Mouse (Mus musculus) liver, embryonic 16.5 days (tissue): ENCODE data around the gene Nmnat1. TPM values are rescaled to one million over a fixed set of nuclear protein-coding genes. Genes with fewer than 3 reads are reported as not detected.

Experiments used
- ATAC-seq: fragments of 200-750 bp; cut with Nextera tagmentation; 2 replicates; pipeline ENCODE4 v1.8.0; 2017; ENCODE audit warnings: low read depth, mild to moderate bottlenecking, moderate number of reproducible peaks, moderate library complexity
- H3K27ac ChIP-seq: fragments of 300-500 bp; sonication (generic); 2 replicates; pipeline ENCODE4 v1.5.1; 2014; ENCODE audit warnings: mild to moderate bottlenecking, low read length
- H3K27me3 ChIP-seq: fragments of 300-500 bp; sonication (generic); 2 replicates; pipeline ENCODE4 v1.6.1; 2014; ENCODE audit warnings: low read depth, low read length, mixed read lengths; ENCODE audit not compliant: control insufficient read depth, insufficient read depth
- H3K36me3 ChIP-seq: fragments of 300-500 bp; sonication (generic); 2 replicates; pipeline ENCODE4 v1.6.1; 2014; ENCODE audit warnings: mild to moderate bottlenecking; ENCODE audit not compliant: control insufficient read depth, insufficient read depth
- H3K4me1 ChIP-seq: fragments of 300-500 bp; sonication (generic); 2 replicates; pipeline ENCODE4 v1.6.1; 2014; ENCODE audit warnings: low read depth, low read length, mixed read lengths; ENCODE audit not compliant: control insufficient read depth
- H3K4me2 ChIP-seq: fragments of 300-500 bp; sonication (generic); 2 replicates; pipeline ENCODE4 v1.6.1; 2014; ENCODE audit warnings: low read depth, low read length, mixed read lengths
- H3K4me3 ChIP-seq: fragments of 300-500 bp; sonication (generic); 2 replicates; pipeline ENCODE4 v1.5.1; 2014; ENCODE audit warnings: low read depth, mild to moderate bottlenecking, low read length
- H3K9ac ChIP-seq: fragments of 300-500 bp; sonication (generic); 2 replicates; pipeline ENCODE4 v1.6.1; 2014; ENCODE audit warnings: low read depth, low read length
- H3K9me3 ChIP-seq: fragments of 300-500 bp; sonication (generic); replicated peaks from 2 replicates; pipeline ENCODE4 v1.6.1; 2016; ENCODE audit warnings: low read length; ENCODE audit not compliant: control insufficient read depth
- WGBS: fragments of 180-500 bp; shearing (Covaris S2); extraction: QIAGEN DNeasy Blood & Tissue Kit; methylation state at CpG from one replicate; pipeline ENCODE4 v1.1.7; 2014; ENCODE audit not compliant: insufficient replicate concordance; 5-methylcytosine and 5-hydroxymethylcytosine counted together
- polyA plus RNA-seq: library from polyadenylated mRNA; unstranded; fragments of >200 nt; fragmentation: Nextera tagmentation; extraction: Ambion mirVana; gene quantifications from 2 replicates; pipeline ENCODE4 v1.2.1, GENCODE M21; 2015

Gene Nmnat1
- polyA plus RNA-seq, 1 experiment from 2014 or later = 5.2 TPM

DNA sequence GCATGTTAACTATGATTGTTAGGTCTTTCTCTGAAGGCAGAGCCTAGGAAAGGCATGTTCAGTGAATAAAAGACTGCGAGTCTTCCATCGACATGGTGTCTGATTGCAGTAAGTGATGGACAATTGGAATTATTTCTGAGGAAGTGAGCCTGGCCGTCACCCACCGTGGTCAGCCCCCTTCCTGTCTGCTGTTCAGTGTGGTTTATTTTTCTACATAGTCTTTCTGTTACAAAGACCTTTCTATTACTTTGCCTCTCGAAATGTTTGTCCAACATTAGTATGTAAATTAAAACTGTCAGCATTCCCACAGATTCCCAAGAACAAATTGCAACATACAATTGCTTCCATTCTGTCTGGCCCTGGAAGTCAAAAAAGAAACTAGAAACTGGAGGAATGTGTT is 14.8 kb upstream of the Nmnat1 start:
- Histone ChIP-seq H3K27me3 (no peaks in the 10 kb centered on the region), H3K9ac (no peak overlapping the region), H3K4me3 (no peak overlapping the region), H3K36me3 (peaks cover 6% of the 10 kb centered on the region; the same call in 1 of the 2 replicates), H3K4me2 (no peak overlapping the region), H3K9me3 (no peaks in the 10 kb centered on the region), H3K27ac (no peak overlapping the region), H3K4me1 (no peaks in the 10 kb centered on the region)
- 43% methylated on average over 5 of the region's 5 CpGs for WGBS
- ATAC-seq = no peak

DNA sequence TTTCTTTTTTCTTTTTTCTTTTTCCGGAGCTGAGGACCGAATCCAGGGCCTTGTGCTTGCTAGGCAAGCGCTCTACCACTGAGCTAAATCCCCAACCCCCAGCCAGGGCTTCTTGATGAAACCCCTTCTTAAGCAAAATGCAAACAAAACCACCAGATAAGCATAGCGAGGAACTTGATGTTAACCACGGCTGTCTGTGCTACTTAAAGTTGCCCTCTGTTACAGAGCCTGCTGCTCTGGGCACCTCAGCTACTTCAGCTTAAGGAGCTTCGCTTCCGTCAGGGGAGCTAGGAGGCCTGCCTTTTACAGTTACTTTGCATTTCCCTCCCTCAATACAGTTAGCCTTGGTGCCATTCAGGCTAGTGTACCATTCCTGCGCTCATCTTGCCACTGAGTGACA is 13.9 kb upstream of the Nmnat1 start:
- no peaks in the 10 kb centered on the region for H3K27me3 ChIP-seq
- no peak overlapping the region for H3K27ac ChIP-seq
- H3K4me2 ChIP-seq = no peak overlapping the region
- 63% methylated on average over 8 of the region's 8 CpGs for WGBS
- H3K9ac ChIP-seq = no peak overlapping the region
- ATAC-seq = no peak
- no peaks in the 10 kb centered on the region for H3K9me3 ChIP-seq
- no peak overlapping the region for H3K4me3 ChIP-seq
- H3K36me3 ChIP-seq = peaks cover 11% of the 10 kb centered on the region; the same call in 1 of the 2 replicates
- H3K4me1 ChIP-seq = no peaks in the 10 kb centered on the region

DNA sequence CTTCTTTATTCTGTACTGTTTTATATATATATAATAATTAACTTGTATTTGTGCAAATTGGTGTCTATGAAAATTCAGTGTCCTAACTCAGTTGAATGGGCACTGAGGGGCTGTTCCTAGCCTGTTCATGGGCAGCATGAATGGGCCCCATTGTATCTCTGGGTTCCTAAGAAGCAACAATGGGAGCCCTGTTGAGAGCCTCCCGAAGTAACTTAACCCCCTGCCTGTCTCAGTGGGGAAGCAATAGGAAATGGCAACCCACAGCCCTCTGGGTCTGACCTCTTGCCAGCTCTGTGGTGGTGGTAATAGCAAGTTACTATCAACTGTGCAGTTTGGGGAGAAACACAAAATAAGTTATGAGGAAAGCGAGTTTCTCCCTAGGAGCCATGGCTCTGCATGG is 11.6 kb upstream of the Nmnat1 start:
- no peak for ATAC-seq
- no peak overlapping the region for H3K9ac ChIP-seq
- WGBS = 68% methylated on average over 2 of the region's 2 CpGs
- H3K4me2 ChIP-seq = no peak overlapping the region
- H3K27me3 ChIP-seq = no peaks in the 10 kb centered on the region
- no peaks in the 10 kb centered on the region for H3K9me3 ChIP-seq
- no peaks in the 10 kb centered on the region for H3K4me1 ChIP-seq
- H3K27ac ChIP-seq = no peak overlapping the region
- peaks cover 15% of the 10 kb centered on the region for H3K36me3 ChIP-seq
- no peak overlapping the region for H3K4me3 ChIP-seq

DNA sequence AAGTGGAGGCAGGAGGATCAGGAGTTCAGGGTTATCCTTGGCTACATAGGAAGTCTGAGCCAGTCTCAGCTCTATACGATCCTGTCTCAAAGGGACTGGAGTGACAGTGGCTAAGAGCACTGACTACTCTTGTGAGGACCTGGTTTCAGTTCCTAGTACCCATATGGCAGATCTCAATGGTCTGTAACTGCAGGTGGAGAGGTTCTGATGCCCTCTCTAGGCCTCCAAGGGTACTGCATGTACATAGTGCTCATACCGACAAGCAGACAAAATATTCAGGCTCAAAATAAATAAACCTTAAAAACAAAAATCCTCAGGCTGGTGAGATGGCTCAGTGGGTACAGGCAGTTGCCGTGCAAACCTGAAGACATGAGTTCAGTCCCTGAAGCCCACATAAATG is 6.1 kb upstream of the Nmnat1 start:
- peaks cover 5% of the 10 kb centered on the region for H3K4me1 ChIP-seq
- no peaks in the 10 kb centered on the region for H3K27me3 ChIP-seq
- H3K9ac ChIP-seq = no peak overlapping the region
- H3K4me3 ChIP-seq = no peak overlapping the region
- no peak overlapping the region for H3K4me2 ChIP-seq
- no peak for ATAC-seq
- H3K36me3 ChIP-seq = peaks cover 24% of the 10 kb centered on the region
- H3K9me3 ChIP-seq = no peaks in the 10 kb centered on the region
- no peak overlapping the region for H3K27ac ChIP-seq
- WGBS = 84% methylated on average over 3 of the region's 3 CpGs

DNA sequence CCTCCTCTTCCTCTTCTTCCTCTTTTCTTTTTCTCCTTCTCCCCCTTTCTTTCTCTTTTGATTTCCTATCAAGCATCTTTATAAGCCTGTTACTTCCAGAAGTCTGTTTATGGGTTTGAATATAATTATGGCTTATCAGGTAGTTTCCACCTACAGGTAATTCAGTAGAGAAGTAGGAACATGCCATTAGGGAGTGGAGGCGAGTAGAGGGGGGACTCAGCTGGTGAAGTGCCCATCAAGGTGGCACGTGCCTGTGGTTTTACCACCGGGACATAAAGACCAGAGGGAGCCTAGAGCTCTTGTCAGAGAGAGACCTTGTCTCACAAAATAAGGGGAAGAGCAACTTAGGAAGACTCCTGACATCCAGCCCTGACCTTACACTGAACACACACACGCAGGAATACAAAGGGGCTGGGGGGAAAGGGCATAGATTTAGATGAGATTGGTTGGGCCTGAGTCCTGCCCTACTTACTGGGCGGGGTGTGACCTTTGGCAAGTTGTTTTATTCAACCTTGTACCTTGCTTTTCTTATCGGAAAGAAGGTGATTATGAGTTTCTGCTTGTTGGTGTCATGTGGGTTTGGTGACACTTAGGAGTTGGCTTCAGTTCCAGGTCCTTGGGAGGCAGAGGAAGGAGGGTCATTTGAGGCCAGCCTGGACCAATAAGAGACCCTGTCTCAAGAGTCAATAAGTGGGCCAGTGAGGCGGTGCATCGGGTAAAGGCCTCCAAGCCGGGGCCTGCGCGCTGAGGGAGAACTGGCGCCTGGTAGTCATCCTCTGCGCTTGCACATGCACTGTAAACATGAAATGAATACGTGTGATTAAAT is 4.6 kb upstream of the Nmnat1 start:
- no peak overlapping the region for H3K9ac ChIP-seq
- no peak overlapping the region for H3K4me2 ChIP-seq
- no peaks in the 10 kb centered on the region for H3K27me3 ChIP-seq
- peaks cover 21% of the 10 kb centered on the region for H3K36me3 ChIP-seq
- peaks cover 6% of the 10 kb centered on the region for H3K4me1 ChIP-seq
- no peak overlapping the region for H3K27ac ChIP-seq
- 83% methylated on average over 14 of the region's 14 CpGs for WGBS
- H3K9me3 ChIP-seq = no peaks in the 10 kb centered on the region
- no peak for ATAC-seq
- H3K4me3 ChIP-seq = no peak overlapping the region

DNA sequence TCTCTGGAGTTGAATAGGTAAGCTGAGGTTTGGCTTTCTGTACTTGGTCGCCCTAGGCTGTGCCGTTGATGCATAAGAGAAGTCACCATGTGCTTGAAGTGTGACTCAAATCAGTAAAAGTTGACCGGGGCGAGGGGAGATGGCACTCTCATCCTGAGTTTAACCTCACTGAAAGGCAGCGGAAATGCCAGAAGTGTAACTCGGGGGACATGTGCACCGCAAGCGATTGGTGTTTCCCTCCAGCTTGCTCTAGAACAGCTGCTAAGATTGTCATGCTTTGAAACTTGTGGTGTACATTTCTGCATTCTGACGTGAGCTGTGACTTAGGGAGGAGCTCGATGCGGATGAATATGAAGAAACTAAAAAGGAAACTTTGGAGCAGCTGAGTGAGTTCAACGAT is 2.7 kb upstream of the Nmnat1 start:
- WGBS = 85% methylated on average over 12 of the region's 12 CpGs
- H3K4me2 ChIP-seq = no peak overlapping the region

DNA sequence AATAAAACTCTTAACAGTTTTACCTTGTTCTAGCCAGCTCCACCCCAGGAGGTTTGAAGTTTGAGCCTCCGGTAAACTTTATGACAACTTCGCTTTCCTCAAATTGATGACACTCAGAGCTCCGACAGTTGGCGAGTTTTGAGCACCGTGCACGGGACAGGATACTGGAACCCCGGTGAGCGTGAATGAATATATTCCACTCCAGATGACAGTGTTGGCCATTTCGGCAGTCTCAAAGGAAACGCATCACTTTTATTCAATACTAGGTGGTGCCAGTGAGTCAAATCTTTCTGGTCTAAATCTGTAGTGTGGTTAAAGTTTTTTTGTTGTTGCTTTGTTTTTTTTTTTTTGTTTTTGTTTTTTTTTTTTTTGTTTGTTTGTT is 814 bp upstream of the Nmnat1 start:
- Histone ChIP-seq H3K9me3 (no peaks in the 10 kb centered on the region), H3K4me2 (peak overlapping the region; percentile 82), H3K4me1 (peaks cover 9% of the 10 kb centered on the region), H3K9ac (peak overlapping the region; percentile 69), H3K4me3 (peak overlapping the region; percentile 70), H3K27ac (peak overlapping the region; percentile 53), H3K27me3 (no peaks in the 10 kb centered on the region), H3K36me3 (peaks cover 6% of the 10 kb centered on the region; the same call in 1 of the 2 replicates)
- 0% methylated on average over 10 of the region's 10 CpGs for WGBS
- no peak for ATAC-seq

More for the DNA sequence above, 2.7 kb upstream of the Nmnat1 start:
- Histone ChIP-seq H3K36me3 (peaks cover 14% of the 10 kb centered on the region), H3K4me3 (no peak overlapping the region), H3K27ac (no peak overlapping the region), H3K4me1 (peaks cover 9% of the 10 kb centered on the region), H3K27me3 (no peaks in the 10 kb centered on the region), H3K9ac (no peak overlapping the region), H3K9me3 (no peaks in the 10 kb centered on the region)
- ATAC-seq = no peak

DNA sequence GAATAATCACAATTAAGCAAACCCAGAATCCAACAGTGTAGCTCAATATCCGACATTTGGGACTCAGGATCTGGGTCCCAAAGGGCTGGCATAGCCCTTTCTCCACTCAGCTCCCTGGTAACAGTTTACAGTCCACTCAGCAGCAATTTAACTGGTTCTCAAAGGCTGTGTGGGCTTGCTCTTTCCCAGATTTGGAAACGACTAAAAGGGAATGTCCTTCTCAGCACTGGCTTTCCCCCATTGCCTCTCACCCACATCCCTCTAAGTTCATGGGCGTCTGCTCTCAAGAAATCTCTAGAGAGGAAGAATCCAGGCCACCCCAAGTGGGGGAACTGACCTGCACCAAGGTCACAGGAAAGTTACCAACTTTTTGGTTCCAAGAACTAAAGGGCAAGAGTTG is 436 bp downstream of the Nmnat1 start:
- Histone ChIP-seq H3K4me3 (peak overlapping the region; percentile 70), H3K9me3 (no peaks in the 10 kb centered on the region), H3K9ac (peak overlapping the region; percentile 69), H3K27ac (peak overlapping the region; percentile 34; the same call in 1 of the 2 replicates), H3K4me2 (peak overlapping the region; percentile 82), H3K36me3 (peaks cover 6% of the 10 kb centered on the region; the same call in 1 of the 2 replicates), H3K27me3 (no peaks in the 10 kb centered on the region), H3K4me1 (peaks cover 9% of the 10 kb centered on the region)
- 0 out of 2 replicates have a peak, but pooled peaks have one; percentile 7 for ATAC-seq
- 49% methylated on average over 3 of the region's 3 CpGs for WGBS

DNA sequence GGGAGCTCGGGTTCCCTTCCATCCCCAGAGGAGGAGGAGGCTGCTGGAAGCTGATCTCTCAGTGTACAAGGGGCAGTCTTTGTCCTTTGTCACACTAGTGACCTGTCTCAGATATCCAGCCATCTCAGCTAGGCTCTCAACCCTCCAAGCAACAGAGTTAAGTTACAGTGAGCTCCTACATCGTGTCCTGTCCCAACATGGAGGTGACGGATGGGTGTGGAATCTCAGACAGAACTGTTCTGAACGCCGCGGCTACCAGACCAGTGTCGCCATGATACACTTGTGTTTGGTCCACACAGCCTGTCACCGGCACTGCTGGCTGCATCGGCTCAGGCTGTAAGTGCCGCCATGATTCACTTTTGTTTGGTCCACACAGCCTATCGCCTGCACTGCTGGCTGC is 7.9 kb downstream of the Nmnat1 start, which contains the start of gene Tmem274:
Gene Tmem274, plus strand, starts transcription at position 301 of the 400 bp plus-strand sequence.
- Histone ChIP-seq H3K27ac (no peak within 1 kb of the TSS), H3K36me3 (0 out of 2 replicates have a peak, but pooled peaks cover 3% of the 10 kb centered on the region), H3K4me3 (no peak within 1 kb of the TSS), H3K4me2 (no peak within 1 kb of the TSS), H3K4me1 (no peaks in the 10 kb centered on the region), H3K27me3 (no peaks in the 10 kb centered on the region), H3K9me3 (no peaks in the 10 kb centered on the region), H3K9ac (no peak within 1 kb of the TSS)
- no peak for ATAC-seq
- 80% methylated on average over 11 of the region's 11 CpGs for WGBS
